Mouse (Mus musculus) stomach, embryonic 14.5 days (tissue): ENCODE results near the gene D730048I06Rik. TPM values are rescaled to one million over a fixed set of nuclear protein-coding genes. Genes with fewer than 3 reads are reported as not detected.
"Not testable (repeated sequence)": the region's sequence is repeated elsewhere in the genome, so short reads cannot be mapped to it uniquely, and the experiment has no call there.

Source experiments
- ATAC-seq: fragments of 200-750 bp; cut with Nextera tagmentation; 2 replicates; pipeline ENCODE4 v1.8.0; 2017; ENCODE audit warnings: low read depth, moderate TSS enrichment; ENCODE audit not compliant: insufficient number of reproducible peaks, insufficient read depth, low FRiP score
- H3K27ac ChIP-seq: fragments of 300-500 bp; sonication (generic); 2 replicates; pipeline ENCODE4 v1.5.1; 2014; ENCODE audit warnings: mild to moderate bottlenecking, low read length, moderate library complexity, mixed read lengths
- H3K27me3 ChIP-seq: fragments of 300-500 bp; sonication (generic); 2 replicates; pipeline ENCODE4 v1.6.1; 2014; ENCODE audit warnings: low read length, control low read depth, mixed read lengths; ENCODE audit not compliant: control insufficient read depth, insufficient read depth
- H3K36me3 ChIP-seq: fragments of 300-500 bp; sonication (generic); 2 replicates; pipeline ENCODE4 v1.6.1; 2014; ENCODE audit warnings: mild to moderate bottlenecking, control low read depth, low read length, moderate library complexity, mixed read lengths; ENCODE audit not compliant: control insufficient read depth, insufficient read depth
- H3K4me1 ChIP-seq: fragments of 300-500 bp; sonication (generic); 2 replicates; pipeline ENCODE4 v1.6.1; 2014; ENCODE audit warnings: low read length, control low read depth, mixed read lengths; ENCODE audit not compliant: control insufficient read depth, insufficient read depth
- H3K4me2 ChIP-seq: fragments of 300-500 bp; sonication (generic); replicated peaks from 2 replicates; pipeline ENCODE4 v1.6.1; 2014; ENCODE audit warnings: low read depth, low read length, control low read depth
- H3K4me3 ChIP-seq: fragments of 300-500 bp; sonication (generic); 2 replicates; pipeline ENCODE4 v1.5.1; 2014; ENCODE audit warnings: low read depth, low read length, control low read depth
- H3K9ac ChIP-seq: fragments of 300-500 bp; sonication (generic); replicated peaks from 2 replicates; pipeline ENCODE4 v1.6.1; 2014; ENCODE audit warnings: low read depth, mild to moderate bottlenecking, control low read depth, low read length, moderate library complexity, mixed read lengths
- H3K9me3 ChIP-seq: fragments of 300-500 bp; sonication (generic); 2 replicates; pipeline ENCODE4 v1.6.1; 2016; ENCODE audit warnings: low read depth, low read length, control low read depth; ENCODE audit not compliant: control insufficient read depth
- WGBS: fragments of 180-500 bp; shearing (Covaris S2); extraction: QIAGEN DNeasy Blood & Tissue Kit; methylation state at CpG from one replicate; pipeline ENCODE4 v1.1.7; 2014; 5-methylcytosine and 5-hydroxymethylcytosine counted together
- polyA plus RNA-seq: library from polyadenylated mRNA; unstranded; fragments of >200 nt; fragmentation: Nextera tagmentation; extraction: Ambion mirVana; gene quantifications from 2 replicates; pipeline ENCODE4 v1.2.1, GENCODE M21; 2014

D730048I06Rik gene
- polyA plus RNA-seq, result not detected in 2 replicates

DNA sequence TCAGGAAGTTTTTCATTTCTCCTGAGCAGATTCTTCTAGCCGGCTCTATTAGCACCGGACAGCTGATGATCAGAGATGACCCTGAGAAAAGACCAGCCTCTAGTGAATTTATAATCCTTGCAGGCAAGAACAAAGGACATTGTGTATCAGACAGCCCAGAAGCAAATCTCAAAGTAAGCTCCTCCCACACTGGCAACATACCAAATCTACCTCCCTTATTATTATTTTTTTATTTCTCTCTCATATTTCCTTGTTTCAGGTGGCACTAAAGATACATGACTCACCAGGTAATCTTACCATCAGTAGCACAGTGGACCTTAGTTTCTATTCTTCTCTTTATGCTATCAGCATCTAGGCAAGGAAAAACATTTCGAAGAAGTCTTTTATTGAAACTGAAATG, at the start of gene D730048I06Rik, which contains the start of gene Gm27235:
Gene D730048I06Rik, minus strand, starts transcription at position 112 of the 400 bp plus-strand sequence.
Gene Gm27235, minus strand, starts transcription at position 101 of the 400 bp plus-strand sequence.
- WGBS, result 84% methylated on average over 3 of the region's 3 CpGs
- Histone ChIP-seq H3K27ac (no peak within 1 kb of the TSS), H3K4me2 (no peak within 1 kb of the TSS), H3K9me3 (no peaks in the 10 kb centered on the region; the same call in 1 of the 2 replicates), H3K36me3 (no peaks in the 10 kb centered on the region), H3K9ac (no peak within 1 kb of the TSS), H3K27me3 (no peaks in the 10 kb centered on the region), H3K4me1 (no peaks in the 10 kb centered on the region), H3K4me3 (no peak within 1 kb of the TSS)
- no peak for ATAC-seq

- H3K27ac ChIP-seq, H3K36me3 ChIP-seq, H3K4me3 ChIP-seq, H3K27me3 ChIP-seq, H3K9ac ChIP-seq, H3K4me2 ChIP-seq, ATAC-seq, H3K4me1 ChIP-seq, H3K9me3 ChIP-seq: not testable (repeated sequence)
- WGBS, result 93% methylated on average over 15 of the region's 15 CpGs
Measured at GRCm38 (mm10) chr9:35817881-35818280, 28.0 kb upstream of the D730048I06Rik start.

DNA sequence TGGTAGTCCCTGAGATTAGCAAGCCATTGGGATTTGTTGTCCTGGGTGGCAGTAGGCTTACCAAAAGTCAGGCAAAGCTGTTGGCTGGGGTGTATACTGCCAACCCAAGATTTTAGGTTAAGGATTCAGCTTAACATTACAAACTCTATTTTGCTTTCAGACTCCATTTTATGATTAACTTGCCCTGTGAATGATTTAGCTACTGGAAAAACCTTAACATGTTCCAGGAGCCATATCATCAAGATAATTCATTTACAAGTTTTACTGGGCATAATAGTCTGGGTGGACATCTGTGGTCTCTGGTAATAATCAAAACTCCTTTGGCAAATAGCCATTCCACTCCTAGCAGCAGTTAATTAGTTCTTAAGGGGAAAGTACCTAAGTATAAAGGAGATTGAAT, 8.2 kb upstream of the D730048I06Rik start:
- no peak for ATAC-seq
- H3K27me3 ChIP-seq, result no peaks in the 10 kb centered on the region
- no peak overlapping the region for H3K4me2 ChIP-seq
- no peaks in the 10 kb centered on the region; the same call in 1 of the 2 replicates for H3K9me3 ChIP-seq
- no peaks in the 10 kb centered on the region for H3K36me3 ChIP-seq
- no peak overlapping the region for H3K9ac ChIP-seq
- H3K4me1 ChIP-seq, result no peaks in the 10 kb centered on the region
- H3K4me3 ChIP-seq, result no peak overlapping the region
- no peak overlapping the region for H3K27ac ChIP-seq

GRCm38 (mm10) chr9:35778009-35778408, 11.9 kb downstream of the D730048I06Rik start, which contains the start of gene Gm17727:
TSS of gene Gm17727 (minus strand) at chr9:35778109.
- no peak within 1 kb of the TSS for H3K27ac ChIP-seq
- no peak within 1 kb of the TSS for H3K4me2 ChIP-seq
- ATAC-seq, result no peak
- H3K9ac ChIP-seq, result no peak within 1 kb of the TSS
- 58% methylated on average over 3 of the region's 3 CpGs for WGBS
- H3K36me3 ChIP-seq, result no peaks in the 10 kb centered on the region
- H3K9me3 ChIP-seq, result no peaks in the 10 kb centered on the region
- no peak within 1 kb of the TSS for H3K4me3 ChIP-seq
- no peaks in the 10 kb centered on the region for H3K27me3 ChIP-seq
- H3K4me1 ChIP-seq, result no peaks in the 10 kb centered on the region

DNA sequence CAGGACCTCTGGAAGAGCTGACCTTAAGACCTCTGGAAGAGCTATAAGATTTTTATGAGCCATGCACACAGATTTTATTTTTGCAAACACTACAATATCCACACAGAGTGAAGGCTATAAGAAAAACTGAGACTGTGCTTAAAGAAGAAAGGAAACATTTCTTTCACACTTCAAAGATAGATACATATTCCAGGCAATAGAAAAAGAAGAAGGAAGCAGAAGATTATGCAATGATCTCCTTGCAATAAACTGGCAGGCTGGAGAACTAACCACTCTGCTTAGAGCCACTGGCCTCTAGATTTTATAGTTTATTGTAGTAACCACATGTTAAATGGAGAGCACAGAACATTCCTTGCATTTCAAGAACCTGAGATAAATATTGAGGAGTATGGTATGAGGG, 33.1 kb downstream of the D730048I06Rik start:
- Histone ChIP-seq H3K4me1 (no peaks in the 10 kb centered on the region), H3K4me3 (no peak overlapping the region), H3K27ac (no peak overlapping the region), H3K27me3 (no peaks in the 10 kb centered on the region), H3K9ac (no peak overlapping the region), H3K9me3 (no peaks in the 10 kb centered on the region), H3K36me3 (no peaks in the 10 kb centered on the region), H3K4me2 (no peak overlapping the region)
- ATAC-seq, result no peak

GRCm38 (mm10) chr9:35740749-35741148, 49.2 kb downstream of the D730048I06Rik start, which contains the start of gene Gm17677:
TSS of gene Gm17677 (plus strand) at chr9:35741049.
- H3K27ac ChIP-seq, result no peak within 1 kb of the TSS
- no peak within 1 kb of the TSS for H3K4me3 ChIP-seq
- no peaks in the 10 kb centered on the region for H3K4me1 ChIP-seq
- no peaks in the 10 kb centered on the region for H3K27me3 ChIP-seq
- H3K9ac ChIP-seq, result no peak within 1 kb of the TSS
- no peaks in the 10 kb centered on the region for H3K9me3 ChIP-seq
- H3K4me2 ChIP-seq, result no peak within 1 kb of the TSS
- no peak for ATAC-seq
- no peaks in the 10 kb centered on the region for H3K36me3 ChIP-seq

Other genes with a start within 250 kb of the D730048I06Rik start
- 2.8 TPM in 2 replicates for gene Ddx25, start 231.6 kb downstream of the D730048I06Rik start, polyA plus RNA-seq
- 22.1 and 23.9 TPM in 2 replicates for gene Pus3, start 231.5 kb downstream of the D730048I06Rik start, polyA plus RNA-seq
- 0.51 and 0.69 TPM in 2 replicates for gene Pate2, start 219.8 kb downstream of the D730048I06Rik start, polyA plus RNA-seq
- gene Hyls1, start 219.7 kb downstream of the D730048I06Rik start, polyA plus RNA-seq, result 15.1 and 17.4 TPM in 2 replicates
- gene Pate4, start 178.2 kb downstream of the D730048I06Rik start, polyA plus RNA-seq, result not detected in 2 replicates
- gene Pate3, start 141.9 kb downstream of the D730048I06Rik start, polyA plus RNA-seq, result not detected in 2 replicates
- gene Pate1, start 102.7 kb downstream of the D730048I06Rik start, polyA plus RNA-seq, result not detected in 2 replicates
- not detected in 2 replicates for gene Gm17677, start 49.1 kb downstream of the D730048I06Rik start, polyA plus RNA-seq
- not detected in 2 replicates for gene Gm17727, start 12.0 kb downstream of the D730048I06Rik start, polyA plus RNA-seq
- gene Gm27235, start within 50 bp of the D730048I06Rik start, polyA plus RNA-seq, result not detected in 2 replicates
- not detected in 2 replicates for gene 9230110F15Rik, start 54.0 kb upstream of the D730048I06Rik start, polyA plus RNA-seq
- gene 9230113P08Rik, start 118.3 kb upstream of the D730048I06Rik start, polyA plus RNA-seq, result not detected in 2 replicates